Mouse (Mus musculus) embryonic facial prominence, embryonic 11.5 days (tissue): ENCODE results near the gene Armcx4. TPM values are rescaled to one million over a fixed set of nuclear protein-coding genes. Genes with fewer than 3 reads are reported as not detected.

ENCODE experiments used
- ATAC-seq: fragments of 200-750 bp; cut with Nextera tagmentation; replicated peaks from 2 replicates; pipeline ENCODE4 v1.8.0; 2017; ENCODE audit warnings: low read depth; ENCODE audit not compliant: insufficient number of reproducible peaks, low FRiP score, low TSS enrichment
- DNase-seq: peaks from one replicate; pipeline ENCODE4 v3.0.0-alpha.2; 2015; ENCODE audit warnings: low spot score
- H3K27ac ChIP-seq: fragments of 300-500 bp; sonication (generic); replicated peaks from 2 replicates; pipeline ENCODE4 v1.5.1; 2014; ENCODE audit warnings: mild to moderate bottlenecking, low read depth, low read length, control low read depth
- H3K27me3 ChIP-seq: fragments of 300-500 bp; sonication (generic); 2 replicates; pipeline ENCODE4 v1.6.1; 2014; ENCODE audit warnings: mild to moderate bottlenecking, low read length, moderate library complexity, mixed read lengths; ENCODE audit not compliant: control insufficient read depth, insufficient read depth
- H3K36me3 ChIP-seq: fragments of 300-500 bp; sonication (generic); replicated peaks from 2 replicates; pipeline ENCODE4 v1.6.1; 2014; ENCODE audit warnings: low read depth, mild to moderate bottlenecking, low read length, moderate library complexity, mixed read lengths; ENCODE audit not compliant: control insufficient read depth, insufficient read depth
- H3K4me1 ChIP-seq: fragments of 300-500 bp; sonication (generic); 2 replicates; pipeline ENCODE4 v1.6.1; 2014; ENCODE audit warnings: low read length, mixed read lengths; ENCODE audit not compliant: control insufficient read depth, insufficient read depth
- H3K4me2 ChIP-seq: fragments of 300-500 bp; sonication (generic); 2 replicates; pipeline ENCODE4 v1.6.1; 2014; ENCODE audit warnings: low read depth, mild to moderate bottlenecking, control low read depth, low read length, moderate library complexity
- H3K4me3 ChIP-seq: fragments of 300-500 bp; sonication (generic); 2 replicates; pipeline ENCODE4 v1.5.1; 2014; ENCODE audit warnings: low read depth, low read length, control low read depth
- H3K9ac ChIP-seq: fragments of 300-500 bp; sonication (generic); replicated peaks from 2 replicates; pipeline ENCODE4 v1.6.1; 2014; ENCODE audit warnings: mild to moderate bottlenecking, control low read depth, low read length
- H3K9me3 ChIP-seq: fragments of 300-500 bp; sonication (generic); replicated peaks from 2 replicates; pipeline ENCODE4 v1.6.1; 2016; ENCODE audit warnings: mild to moderate bottlenecking, low read length, inconsistent platforms, mixed read lengths; ENCODE audit not compliant: control insufficient read depth
- WGBS: fragments of 180-500 bp; shearing (Covaris S2); extraction: QIAGEN DNeasy Blood & Tissue Kit; methylation state at CpG from one replicate; pipeline ENCODE4 v1.1.7; 2014; 5-methylcytosine and 5-hydroxymethylcytosine counted together
- polyA plus RNA-seq: library from polyadenylated mRNA; unstranded; fragments of >200 nt; fragmentation: Nextera tagmentation; extraction: Ambion mirVana; gene quantifications from 2 replicates; pipeline ENCODE4 v1.2.1, GENCODE M21; 2014

Gene Armcx4
- polyA plus RNA-seq = 6.6 and 7.5 TPM in 2 replicates

GRCm38 (mm10) chrX:134686267-134686666, at the start of gene Armcx4:
Armcx4 (plus strand) TSS chrX:134686519.
- ATAC-seq (peak; percentile 96), DNase-seq (peak; percentile 86)
- Histone ChIP-seq H3K36me3 (no peaks in the 10 kb centered on the region; the same call in 1 of the 2 replicates), H3K9me3 (no peaks in the 10 kb centered on the region), H3K9ac (peak within 1 kb of the TSS; percentile 56), H3K4me1 (no peaks in the 10 kb centered on the region), H3K27me3 (no peaks in the 10 kb centered on the region; the same call in 1 of the 2 replicates), H3K4me2 (peak within 1 kb of the TSS; percentile 23), H3K4me3 (peak within 1 kb of the TSS; percentile 35), H3K27ac (peak within 1 kb of the TSS; percentile 82)
- WGBS = 19% methylated on average over 32 of the region's 33 CpGs

- 64% methylated on average over 10 of the region's 10 CpGs for whole genome bisulfite sequencing
- H3K4me1 ChIP-seq = no peaks in the 10 kb centered on the region
- no peak for ATAC-seq
These were observed 45.1 kb upstream of the Armcx4 start for GRCm38 (mm10) chrX:134641000-134641760.

GRCm38 (mm10) chrX:134646338-134646737, 40.0 kb upstream of the Armcx4 start:
- H3K4me2 ChIP-seq = no peak overlapping the region

More at GRCm38 (mm10) chrX:134641000-134641760, 45.1 kb upstream of the Armcx4 start:
- H3K4me3 ChIP-seq = no peak overlapping the region
- no peak for DNase-seq
- H3K36me3 ChIP-seq = no peaks in the 10 kb centered on the region
- no peak overlapping the region for H3K27ac ChIP-seq
- no peak overlapping the region for H3K9ac ChIP-seq
- H3K9me3 ChIP-seq = no peaks in the 10 kb centered on the region
- H3K27me3 ChIP-seq = no peaks in the 10 kb centered on the region
- H3K4me2 ChIP-seq = no peak overlapping the region

GRCm38 (mm10) chrX:134647421-134647820, 38.9 kb upstream of the Armcx4 start:
- H3K9ac ChIP-seq = no peak overlapping the region
- WGBS = 59% methylated on average over 8 of the region's 8 CpGs
- H3K4me2 ChIP-seq = no peak overlapping the region
- H3K27me3 ChIP-seq = no peaks in the 10 kb centered on the region
- no peak overlapping the region for H3K27ac ChIP-seq
- ATAC-seq (no peak), DNase-seq (no peak)
- no peaks in the 10 kb centered on the region for H3K9me3 ChIP-seq
- H3K4me1 ChIP-seq = no peaks in the 10 kb centered on the region
- H3K4me3 ChIP-seq = no peak overlapping the region
- H3K36me3 ChIP-seq = no peaks in the 10 kb centered on the region

More at GRCm38 (mm10) chrX:134646338-134646737, 40.0 kb upstream of the Armcx4 start:
- DNase-seq = no peak
- Histone ChIP-seq H3K4me1 (no peaks in the 10 kb centered on the region), H3K27me3 (no peaks in the 10 kb centered on the region), H3K9me3 (no peaks in the 10 kb centered on the region), H3K9ac (no peak overlapping the region), H3K27ac (no peak overlapping the region), H3K4me3 (no peak overlapping the region), H3K36me3 (no peaks in the 10 kb centered on the region)
- no peak for ATAC-seq
- 85% methylated on average over 1 of the region's 1 CpGs for WGBS

- 20% methylated on average over 11 of the region's 11 CpGs for WGBS
- peak; percentile 29; the same call in 1 of the 2 replicates for ATAC-seq
These were observed 38.2 kb upstream of the Armcx4 start for GRCm38 (mm10) chrX:134648031-134648692.

GRCm38 (mm10) chrX:134652061-134652460, 34.3 kb upstream of the Armcx4 start:
- no peak overlapping the region for H3K4me2 ChIP-seq
- no peaks in the 10 kb centered on the region for H3K9me3 ChIP-seq
- WGBS = 32% methylated on average over 1 of the region's 1 CpGs
- no peak for ATAC-seq
- H3K27me3 ChIP-seq = no peaks in the 10 kb centered on the region
- H3K36me3 ChIP-seq = no peaks in the 10 kb centered on the region
- H3K4me3 ChIP-seq = no peak overlapping the region
- no peak for DNase-seq
- no peak overlapping the region for H3K27ac ChIP-seq
- no peak overlapping the region for H3K9ac ChIP-seq
- H3K4me1 ChIP-seq = no peaks in the 10 kb centered on the region

More at GRCm38 (mm10) chrX:134648031-134648692, 38.2 kb upstream of the Armcx4 start:
- H3K27me3 ChIP-seq = no peaks in the 10 kb centered on the region
- H3K4me1 ChIP-seq = no peaks in the 10 kb centered on the region
- H3K4me3 ChIP-seq = no peak overlapping the region
- DNase-seq = peak; percentile 92
- H3K36me3 ChIP-seq = no peaks in the 10 kb centered on the region
- H3K9me3 ChIP-seq = no peaks in the 10 kb centered on the region
- H3K4me2 ChIP-seq = no peak overlapping the region
- H3K9ac ChIP-seq = no peak overlapping the region
- no peak overlapping the region for H3K27ac ChIP-seq

- no peaks in the 10 kb centered on the region for H3K27me3 ChIP-seq
- ATAC-seq (no peak), DNase-seq (no peak)
- H3K4me1 ChIP-seq = no peaks in the 10 kb centered on the region
- no peak overlapping the region for H3K4me3 ChIP-seq
- H3K36me3 ChIP-seq = no peaks in the 10 kb centered on the region
- no peak overlapping the region for H3K9ac ChIP-seq
- no peak overlapping the region for H3K4me2 ChIP-seq
- no peak overlapping the region for H3K27ac ChIP-seq
- no peaks in the 10 kb centered on the region for H3K9me3 ChIP-seq
- WGBS = 80% methylated on average over 5 of the region's 5 CpGs
These were observed 24.7 kb upstream of the Armcx4 start for GRCm38 (mm10) chrX:134661586-134661985.

- Histone ChIP-seq H3K9me3 (no peaks in the 10 kb centered on the region), H3K27me3 (no peaks in the 10 kb centered on the region), H3K27ac (no peak overlapping the region), H3K9ac (no peak overlapping the region), H3K4me3 (no peak overlapping the region), H3K36me3 (no peaks in the 10 kb centered on the region), H3K4me2 (no peak overlapping the region), H3K4me1 (no peaks in the 10 kb centered on the region)
- WGBS = 35% methylated on average over 5 of the region's 5 CpGs
- DNase-seq = peak; percentile 53
- ATAC-seq = no peak
These were observed 11.3 kb upstream of the Armcx4 start for GRCm38 (mm10) chrX:134675022-134675421.
